Mouse (Mus musculus): Measurements from ENCODE around the gene Arrb2. TPM values are rescaled to one million over a fixed set of nuclear protein-coding genes. Genes with fewer than 3 reads are reported as not detected.
"Not testable (repeated sequence)": the region's sequence is repeated elsewhere in the genome, so short reads cannot be mapped to it uniquely, and the experiment has no call there.

Gene Arrb2
- polyA plus RNA-seq, 1 experiment: 520 TPM

- H3K4me3 ChIP-seq (ENCODE audit: insufficient read depth, low read length): peak within 1 kb of the TSS; percentile 66
- H3K4me1 ChIP-seq (ENCODE audit: control insufficient read depth, insufficient read depth, low read length): peaks cover 29% of the 10 kb centered on the region
- peak within 1 kb of the TSS; percentile 58 for H3K27ac ChIP-seq (ENCODE audit: insufficient read depth, low read depth, low read length)
- TF ChIP-seq CTCF (IDR thresholded peaks at IDR 0.05; ENCODE audit: low read depth, low read length) (no peak), POLR2A (IDR thresholded peaks at IDR 0.05; ENCODE audit: borderline replicate concordance, low read depth, low read length) (no peak)
Observed at GRCm38 (mm10) chr11:70458688-70459600, 26.5 kb downstream of the Arrb2 start, which contains the start of gene Zmynd15. Gene Zmynd15 (plus strand): TSS chr11:70459433.

DNA sequence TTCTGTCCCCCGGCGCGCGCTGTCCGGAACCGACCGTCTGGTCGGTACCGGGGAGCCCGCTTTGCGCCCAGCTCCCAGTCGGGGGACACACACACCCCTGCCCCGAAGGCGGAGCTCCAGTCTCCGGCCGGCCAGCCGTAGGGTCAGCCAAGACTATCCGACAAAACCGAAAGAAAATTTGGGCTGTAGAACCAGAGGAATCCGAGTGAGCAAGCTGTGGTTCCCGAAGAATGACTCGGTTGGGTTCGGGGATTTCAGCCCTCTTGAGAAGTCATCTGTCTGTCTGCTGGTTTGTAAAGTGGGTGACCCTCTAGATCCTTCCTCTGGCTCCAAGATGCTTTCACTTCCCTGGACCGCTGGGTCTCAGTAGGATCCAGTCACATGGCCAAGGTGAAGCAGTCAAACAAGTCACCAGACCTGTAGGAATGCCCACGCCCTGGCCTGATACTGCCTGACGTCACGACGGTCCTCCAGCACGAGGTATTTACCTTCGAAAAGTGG is 27.2 kb downstream of the Arrb2 start, which contains the start of gene Cxcl16:
Gene Cxcl16, minus strand, starts transcription at position 384 of the 501 bp plus-strand sequence.
- Histone ChIP-seq H3K4me3 (ENCODE audit: insufficient read depth, low read length) (peak within 1 kb of the TSS; percentile 66), H3K27ac (ENCODE audit: insufficient read depth, low read depth, low read length) (peak within 1 kb of the TSS; percentile 58), H3K4me1 (ENCODE audit: control insufficient read depth, insufficient read depth, low read length) (peaks cover 26% of the 10 kb centered on the region)
- TF ChIP-seq CTCF (IDR thresholded peaks at IDR 0.05; ENCODE audit: low read depth, low read length) (no peak), POLR2A (IDR thresholded peaks at IDR 0.05; ENCODE audit: borderline replicate concordance, low read depth, low read length) (no peak)

- Histone ChIP-seq H3K4me3 (ENCODE audit: insufficient read depth, low read length) (no peak overlapping the region), H3K4me1 (ENCODE audit: control insufficient read depth, insufficient read depth, low read length) (peaks cover 41% of the 10 kb centered on the region), H3K27ac (ENCODE audit: insufficient read depth, low read depth, low read length) (no peak overlapping the region)
- no peak for TF ChIP-seq CTCF (IDR thresholded peaks at IDR 0.05; ENCODE audit: low read depth, low read length)
- TF ChIP-seq POLR2A (IDR thresholded peaks at IDR 0.05; ENCODE audit: borderline replicate concordance, low read depth, low read length): no peak
Observed at GRCm38 (mm10) chr11:70463970-70464369, 31.5 kb downstream of the Arrb2 start.

DNA sequence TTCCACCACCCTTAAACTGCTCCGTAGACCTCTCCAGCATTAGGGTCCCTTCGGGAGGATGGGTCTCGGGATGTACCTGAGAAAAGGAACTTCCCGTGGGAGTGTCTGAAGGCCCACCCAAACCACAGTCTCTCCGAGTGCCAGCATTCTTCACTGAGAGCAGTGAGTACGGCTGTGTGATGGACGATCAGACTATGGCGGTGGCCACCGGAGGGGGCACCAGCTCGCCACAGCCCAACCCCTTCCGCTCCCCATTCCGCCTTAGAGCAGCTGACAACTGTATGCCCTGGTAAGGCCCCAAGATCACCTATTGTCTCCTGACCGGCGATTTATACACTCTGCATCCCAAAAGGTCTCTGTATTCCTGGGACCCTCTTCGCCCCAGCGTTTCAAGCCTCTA is 32.8 kb downstream of the Arrb2 start:
- Histone ChIP-seq H3K27ac (ENCODE audit: insufficient read depth, low read depth, low read length) (no peak overlapping the region), H3K4me1 (ENCODE audit: control insufficient read depth, insufficient read depth, low read length) (peaks cover 50% of the 10 kb centered on the region), H3K4me3 (ENCODE audit: insufficient read depth, low read length) (no peak overlapping the region)
- TF ChIP-seq CTCF (IDR thresholded peaks at IDR 0.05; ENCODE audit: low read depth, low read length) (no peak), POLR2A (IDR thresholded peaks at IDR 0.05; ENCODE audit: borderline replicate concordance, low read depth, low read length) (no peak)

DNA sequence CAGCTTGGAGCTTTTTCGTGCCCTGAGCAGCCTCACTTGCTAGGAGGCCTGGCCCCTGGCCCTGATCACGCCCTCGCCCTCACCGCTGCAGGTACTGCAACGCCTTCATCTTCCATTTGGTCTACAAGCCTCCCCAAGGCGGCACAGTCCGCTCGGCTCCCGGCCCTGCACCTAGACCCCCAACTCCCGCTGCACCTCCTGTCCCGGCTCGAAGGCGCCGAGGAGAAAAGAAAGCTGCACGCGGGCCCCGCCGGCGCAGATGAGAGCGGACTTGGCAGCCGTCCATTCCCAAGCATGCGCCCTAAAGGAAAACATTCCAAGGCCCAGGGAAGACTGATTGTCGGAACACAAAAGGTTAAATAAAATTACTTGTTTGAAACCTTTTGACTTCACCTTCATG is 33.4 kb downstream of the Arrb2 start:
- Histone ChIP-seq H3K4me3 (ENCODE audit: insufficient read depth, low read length) (no peak overlapping the region), H3K27ac (ENCODE audit: insufficient read depth, low read depth, low read length) (peak overlapping the region; percentile 99), H3K4me1 (ENCODE audit: control insufficient read depth, insufficient read depth, low read length) (peaks cover 53% of the 10 kb centered on the region)
- no peak for TF ChIP-seq CTCF (IDR thresholded peaks at IDR 0.05; ENCODE audit: low read depth, low read length)
- TF ChIP-seq POLR2A (IDR thresholded peaks at IDR 0.05; ENCODE audit: borderline replicate concordance, low read depth, low read length): no peak

DNA sequence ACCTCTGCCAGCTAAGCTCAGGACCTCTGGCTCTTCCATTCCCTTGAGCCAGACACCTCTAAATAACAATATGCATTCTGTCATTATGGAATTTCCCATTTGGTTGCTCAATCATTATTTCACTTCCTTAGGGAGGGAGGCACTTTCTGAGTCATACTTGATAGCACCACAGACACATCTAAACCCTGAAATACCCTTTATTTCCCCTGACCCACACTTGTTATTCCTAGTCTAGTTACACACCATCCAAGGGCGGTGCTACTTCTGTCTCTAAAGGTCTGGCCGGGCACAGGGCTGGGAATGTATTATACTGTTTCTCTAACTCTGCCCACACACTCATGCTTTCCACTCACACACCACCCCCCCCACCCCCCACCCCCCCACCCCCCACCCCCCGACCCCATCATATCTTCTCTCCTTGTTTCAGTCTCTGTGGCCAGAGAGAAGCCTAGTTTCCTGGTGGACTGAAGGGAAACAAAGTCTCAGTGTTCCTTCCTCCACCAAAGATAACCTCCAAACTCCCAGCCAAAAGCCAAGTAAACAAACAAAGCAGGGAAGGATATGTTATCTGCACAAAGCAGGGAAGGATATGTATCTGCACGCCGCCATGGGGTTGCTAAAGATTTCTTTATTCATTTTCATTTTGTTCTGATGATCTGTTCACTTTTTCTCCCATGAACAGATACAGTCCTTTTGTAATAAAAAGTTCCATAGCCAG is 35.6 kb downstream of the Arrb2 start:
- peak overlapping the region; percentile 99 for H3K27ac ChIP-seq (ENCODE audit: insufficient read depth, low read depth, low read length)
- H3K4me1 ChIP-seq (ENCODE audit: control insufficient read depth, insufficient read depth, low read length): peaks cover 63% of the 10 kb centered on the region
- no peak for TF ChIP-seq CTCF (IDR thresholded peaks at IDR 0.05; ENCODE audit: low read depth, low read length)
- no peak for TF ChIP-seq POLR2A (IDR thresholded peaks at IDR 0.05; ENCODE audit: borderline replicate concordance, low read depth, low read length)
- H3K4me3 ChIP-seq (ENCODE audit: insufficient read depth, low read length): peak overlapping the region; percentile 11; the same call in 1 of the 2 replicates

DNA sequence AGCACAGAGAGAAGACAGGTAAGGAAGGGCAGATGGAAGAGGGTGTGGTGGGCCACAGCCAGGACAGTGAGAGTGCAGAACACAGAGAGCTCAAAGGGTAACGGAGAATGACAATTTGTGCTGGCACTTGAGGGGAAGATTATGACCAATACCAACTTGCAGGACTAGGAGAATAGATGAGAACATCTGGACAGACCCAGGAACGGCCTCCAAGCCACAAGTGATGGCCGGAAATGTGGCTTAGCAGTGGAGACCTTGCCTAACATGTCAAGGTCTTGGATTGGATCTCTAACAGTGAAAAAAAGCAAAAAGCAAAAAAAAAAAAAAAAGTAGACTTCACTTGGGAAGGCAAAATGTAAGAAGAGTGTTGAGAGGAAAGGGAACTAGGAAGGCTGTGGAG is 37.3 kb downstream of the Arrb2 start:
- TF ChIP-seq POLR2A (IDR thresholded peaks at IDR 0.05; ENCODE audit: borderline replicate concordance, low read depth, low read length): no peak
- TF ChIP-seq CTCF (IDR thresholded peaks at IDR 0.05; ENCODE audit: low read depth, low read length): no peak
- Histone ChIP-seq H3K4me3 (ENCODE audit: insufficient read depth, low read length) (no peak overlapping the region), H3K4me1 (ENCODE audit: control insufficient read depth, insufficient read depth, low read length) (peaks cover 71% of the 10 kb centered on the region), H3K27ac (ENCODE audit: insufficient read depth, low read depth, low read length) (peak overlapping the region; percentile 99)

GRCm38 (mm10) chr11:70472716-70473115 is 40.3 kb downstream of the Arrb2 start:
- Histone ChIP-seq H3K4me3 (ENCODE audit: insufficient read depth, low read length) (no peak overlapping the region), H3K4me1 (ENCODE audit: control insufficient read depth, insufficient read depth, low read length) (peaks cover 58% of the 10 kb centered on the region), H3K27ac (ENCODE audit: insufficient read depth, low read depth, low read length) (peak overlapping the region; percentile 78)
- TF ChIP-seq POLR2A (IDR thresholded peaks at IDR 0.05; ENCODE audit: borderline replicate concordance, low read depth, low read length) (no peak), CTCF (IDR thresholded peaks at IDR 0.05; ENCODE audit: low read depth, low read length) (no peak)

- Histone ChIP-seq H3K4me1 (ENCODE audit: control insufficient read depth, insufficient read depth, low read length) (peaks cover 59% of the 10 kb centered on the region), H3K27ac (ENCODE audit: insufficient read depth, low read depth, low read length) (peak overlapping the region; percentile 78)
- H3K4me3 ChIP-seq (ENCODE audit: insufficient read depth, low read length): not testable (repeated sequence)
Observed at GRCm38 (mm10) chr11:70473291-70473690, 40.9 kb downstream of the Arrb2 start.
